Mouse (Mus musculus): ENCODE data around the gene Pls1. TPM values are rescaled to one million over a fixed set of nuclear protein-coding genes. Genes with fewer than 3 reads are reported as not detected.

Pls1 gene
- polyA plus RNA-seq, 1 experiment from 2014 or later: 2.6 TPM

- Histone ChIP-seq H3K4me1 (no peaks in the 10 kb centered on the region), H3K9ac (replicated peaks) (no peak overlapping the region), H3K27ac (replicated peaks) (no peak overlapping the region), H3K27me3 (replicated peaks) (no peaks in the 10 kb centered on the region), H3K36me3 (no peaks in the 10 kb centered on the region), H3K9me3 (replicated peaks) (no peaks in the 10 kb centered on the region), H3K4me2 (no peak overlapping the region), H3K4me3 (replicated peaks) (no peak overlapping the region)
- no peak for ATAC-seq (ENCODE audit: low FRiP score)
- WGBS: 79% methylated on average over 3 of the region's 3 CpGs
These were observed 10.3 kb downstream of the Pls1 start for GRCm38 (mm10) chr9:95834799-95835198.

GRCm38 (mm10) chr9:95832758-95833157, 12.4 kb downstream of the Pls1 start:
- H3K4me3 ChIP-seq (replicated peaks): no peak overlapping the region
- no peak overlapping the region for H3K27ac ChIP-seq (replicated peaks)
- no peaks in the 10 kb centered on the region for H3K4me1 ChIP-seq
- no peak for ATAC-seq (ENCODE audit: low FRiP score)
- no peaks in the 10 kb centered on the region for H3K36me3 ChIP-seq
- H3K9ac ChIP-seq (replicated peaks): no peak overlapping the region
- H3K9me3 ChIP-seq (replicated peaks): no peaks in the 10 kb centered on the region
- 95% methylated on average over 3 of the region's 3 CpGs for WGBS
- no peak overlapping the region for H3K4me2 ChIP-seq
- no peaks in the 10 kb centered on the region for H3K27me3 ChIP-seq (replicated peaks)

- Histone ChIP-seq H3K27ac (replicated peaks) (no peak overlapping the region), H3K4me3 (replicated peaks) (no peak overlapping the region), H3K4me2 (no peak overlapping the region), H3K4me1 (no peaks in the 10 kb centered on the region), H3K36me3 (no peaks in the 10 kb centered on the region), H3K9ac (replicated peaks) (no peak overlapping the region), H3K27me3 (replicated peaks) (no peaks in the 10 kb centered on the region), H3K9me3 (replicated peaks) (no peaks in the 10 kb centered on the region)
- WGBS: 96% methylated on average over 5 of the region's 5 CpGs
- ATAC-seq (ENCODE audit: low FRiP score): no peak
These were observed 17.5 kb downstream of the Pls1 start for GRCm38 (mm10) chr9:95827565-95827964.

DNA sequence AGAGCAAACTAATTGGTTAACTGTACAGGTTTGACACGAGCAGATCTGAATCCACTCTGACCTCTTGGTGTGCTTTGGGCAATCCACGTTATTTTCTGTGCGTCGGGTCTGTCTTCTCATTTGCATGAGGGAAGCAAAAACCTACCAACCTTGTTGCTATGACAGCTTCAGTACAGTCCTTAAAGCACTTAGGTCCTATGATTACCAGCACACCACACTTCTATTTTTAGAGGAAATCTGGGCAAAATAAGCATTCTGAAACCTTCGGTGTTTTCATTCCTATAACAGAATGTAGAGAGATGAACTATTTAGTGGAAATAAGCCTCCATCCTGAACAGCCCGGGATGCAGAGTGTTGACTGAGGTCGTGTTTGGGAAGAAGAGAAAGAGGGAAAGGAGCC, 22.6 kb downstream of the Pls1 start:
- Histone ChIP-seq H3K9me3 (replicated peaks) (no peaks in the 10 kb centered on the region), H3K27me3 (replicated peaks) (no peaks in the 10 kb centered on the region), H3K4me2 (no peak overlapping the region), H3K9ac (replicated peaks) (no peak overlapping the region), H3K4me1 (no peaks in the 10 kb centered on the region), H3K27ac (replicated peaks) (no peak overlapping the region), H3K36me3 (no peaks in the 10 kb centered on the region), H3K4me3 (replicated peaks) (no peak overlapping the region)
- 82% methylated on average over 7 of the region's 7 CpGs for WGBS
- ATAC-seq (ENCODE audit: low FRiP score): no peak

DNA sequence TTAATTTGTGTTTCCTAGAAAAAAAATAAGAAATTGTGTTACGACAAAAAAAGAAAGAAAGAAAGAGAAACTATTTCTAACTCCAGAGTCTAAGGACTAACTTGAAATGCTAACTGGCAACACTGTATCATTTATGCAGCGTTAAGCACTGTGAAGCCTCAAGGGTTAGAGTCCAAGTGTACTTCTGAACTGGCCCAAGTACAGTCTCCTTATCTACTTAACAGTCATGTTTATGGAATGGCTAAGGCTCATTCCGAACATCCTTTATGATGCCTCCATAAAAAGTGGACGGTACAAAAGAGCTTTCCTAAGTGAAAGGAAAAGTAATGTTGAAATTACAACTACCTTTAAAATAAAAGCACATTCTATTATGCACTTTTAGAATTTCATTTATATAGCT, 29.4 kb downstream of the Pls1 start:
- no peaks in the 10 kb centered on the region for H3K27me3 ChIP-seq (replicated peaks)

DNA sequence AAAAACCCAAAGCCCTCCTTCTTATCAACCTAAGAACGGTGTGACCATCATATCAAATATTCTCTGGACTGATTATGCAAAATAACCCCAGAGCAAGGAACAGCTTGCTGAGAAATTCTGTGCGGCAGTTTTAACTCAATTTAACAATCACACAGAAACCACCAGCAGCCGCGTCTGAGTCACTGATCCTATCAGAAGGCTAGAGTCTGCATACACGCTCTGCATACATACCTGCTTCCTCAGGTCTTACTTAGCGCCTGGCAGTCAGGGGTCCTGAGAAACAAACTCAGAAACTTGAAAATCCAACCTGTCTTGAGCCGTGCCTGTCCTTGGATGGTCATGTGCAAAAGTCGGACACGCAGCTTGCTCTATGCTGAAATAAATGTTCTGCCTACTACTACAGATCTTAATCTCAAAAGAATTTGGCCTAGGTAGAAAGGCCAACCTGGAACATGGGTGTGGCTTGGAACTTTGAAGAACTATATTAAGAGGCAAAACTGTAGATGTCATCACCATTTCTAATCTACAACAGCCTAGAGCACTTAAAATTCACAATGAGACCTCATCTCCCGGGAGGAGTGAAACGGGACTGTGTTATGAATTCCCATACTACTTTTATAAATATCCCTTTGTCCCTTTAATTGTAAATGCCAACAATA, 30.0 kb downstream of the Pls1 start:
- no peak overlapping the region for H3K4me2 ChIP-seq
- H3K9me3 ChIP-seq (replicated peaks): no peaks in the 10 kb centered on the region
- H3K27ac ChIP-seq (replicated peaks): no peak overlapping the region
- no peak for ATAC-seq (ENCODE audit: low FRiP score)
- H3K9ac ChIP-seq (replicated peaks): no peak overlapping the region
- H3K4me3 ChIP-seq (replicated peaks): no peak overlapping the region
- peaks cover 8% of the 10 kb centered on the region; the same call in 1 of the 2 replicates for H3K4me1 ChIP-seq
- no peaks in the 10 kb centered on the region for H3K36me3 ChIP-seq
- no peaks in the 10 kb centered on the region for H3K27me3 ChIP-seq (replicated peaks)
- 83% methylated on average over 11 of the region's 11 CpGs for WGBS

More for the DNA sequence above, 29.4 kb downstream of the Pls1 start:
- Histone ChIP-seq H3K4me3 (replicated peaks) (no peak overlapping the region), H3K36me3 (no peaks in the 10 kb centered on the region), H3K4me2 (no peak overlapping the region), H3K9me3 (replicated peaks) (no peaks in the 10 kb centered on the region), H3K9ac (replicated peaks) (no peak overlapping the region), H3K4me1 (peaks cover 8% of the 10 kb centered on the region; the same call in 1 of the 2 replicates), H3K27ac (replicated peaks) (no peak overlapping the region)
- 80% methylated on average over 4 of the region's 4 CpGs for WGBS
- ATAC-seq (ENCODE audit: low FRiP score): no peak

DNA sequence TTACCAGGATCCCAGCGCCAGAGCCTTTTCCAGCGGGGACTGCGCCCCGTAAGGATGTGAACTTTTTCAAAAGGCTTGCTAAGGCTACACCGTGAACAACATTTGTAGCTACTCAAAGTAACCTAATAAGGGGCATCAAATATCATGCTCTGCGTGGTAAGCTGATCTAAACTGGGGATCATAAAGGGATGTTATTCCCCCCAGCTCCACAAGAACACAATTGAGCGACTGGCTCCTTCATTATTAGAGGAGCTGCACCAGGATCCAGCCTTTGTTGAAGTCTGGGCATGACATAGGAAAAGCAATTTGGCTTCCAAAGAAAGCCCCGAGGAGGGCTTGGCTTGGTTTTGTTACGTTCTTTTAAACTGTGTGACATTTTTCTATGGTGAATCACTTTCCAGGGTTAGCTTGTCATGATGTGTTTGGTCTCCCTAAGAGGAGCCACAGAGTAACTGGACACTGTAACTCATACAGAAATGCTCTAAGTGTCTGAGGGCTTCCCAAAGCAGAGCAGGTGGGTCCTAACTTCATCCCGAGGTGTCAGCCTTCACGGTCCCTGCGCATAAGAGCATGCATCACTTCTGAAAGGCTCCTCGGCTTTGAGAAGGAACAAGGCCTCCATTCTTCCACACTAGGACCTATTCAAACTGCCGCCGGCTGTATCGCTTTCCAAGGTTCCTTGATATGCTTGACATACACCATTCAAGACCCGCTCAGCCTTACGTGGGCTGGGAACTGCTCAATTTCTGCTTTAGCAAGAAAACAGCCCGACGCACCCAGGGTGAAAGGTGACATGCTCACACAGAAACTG, 31.2 kb downstream of the Pls1 start:
- no peak for ATAC-seq (ENCODE audit: low FRiP score)
- H3K4me2 ChIP-seq: peak overlapping the region; percentile 4; the same call in 1 of the 2 replicates
- 31% methylated on average over 20 of the region's 20 CpGs for WGBS
- H3K9me3 ChIP-seq (replicated peaks): no peaks in the 10 kb centered on the region
- H3K27ac ChIP-seq (replicated peaks): no peak overlapping the region
- H3K9ac ChIP-seq (replicated peaks): no peak overlapping the region
- peaks cover 8% of the 10 kb centered on the region; the same call in 1 of the 2 replicates for H3K4me1 ChIP-seq
- H3K27me3 ChIP-seq (replicated peaks): no peaks in the 10 kb centered on the region
- no peak overlapping the region for H3K4me3 ChIP-seq (replicated peaks)
- H3K36me3 ChIP-seq: no peaks in the 10 kb centered on the region

DNA sequence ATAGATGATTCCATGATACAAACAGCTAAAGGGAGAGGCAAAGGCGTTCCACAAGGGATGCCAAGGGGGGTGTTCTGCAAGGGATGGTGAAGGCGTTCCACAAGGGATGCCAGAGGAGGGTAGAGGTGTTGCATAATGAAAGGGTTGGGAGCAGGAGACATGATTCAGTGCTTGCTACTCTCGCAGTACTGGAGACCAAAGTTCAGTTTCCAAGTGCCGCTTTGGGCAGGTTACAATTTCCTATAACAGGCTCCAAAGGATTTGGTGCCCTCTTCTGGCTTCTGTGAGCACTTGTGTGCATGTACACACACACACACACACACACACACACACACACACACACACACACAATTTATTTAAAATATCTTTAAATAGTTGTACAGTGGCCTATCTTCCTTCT, 33.3 kb downstream of the Pls1 start:
- Histone ChIP-seq H3K36me3 (no peaks in the 10 kb centered on the region), H3K4me2 (no peak overlapping the region), H3K27ac (replicated peaks) (no peak overlapping the region), H3K27me3 (replicated peaks) (no peaks in the 10 kb centered on the region), H3K4me3 (replicated peaks) (no peak overlapping the region), H3K9me3 (replicated peaks) (no peaks in the 10 kb centered on the region), H3K9ac (replicated peaks) (no peak overlapping the region), H3K4me1 (peaks cover 8% of the 10 kb centered on the region; the same call in 1 of the 2 replicates)
- ATAC-seq (ENCODE audit: low FRiP score): no peak
- 96% methylated on average over 4 of the region's 4 CpGs for WGBS

- no peak for ATAC-seq (ENCODE audit: low FRiP score)
- Histone ChIP-seq H3K4me3 (replicated peaks) (no peak overlapping the region), H3K4me2 (no peak overlapping the region), H3K27ac (replicated peaks) (no peak overlapping the region), H3K9me3 (replicated peaks) (no peaks in the 10 kb centered on the region), H3K36me3 (no peaks in the 10 kb centered on the region), H3K9ac (replicated peaks) (no peak overlapping the region), H3K4me1 (peaks cover 8% of the 10 kb centered on the region; the same call in 1 of the 2 replicates), H3K27me3 (replicated peaks) (no peaks in the 10 kb centered on the region)
- WGBS: 74% methylated on average over 4 of the region's 4 CpGs
These were observed 35.5 kb downstream of the Pls1 start for GRCm38 (mm10) chr9:95809596-95809995.

- 86% methylated on average over 12 of the region's 12 CpGs for WGBS
These were observed 39.7 kb downstream of the Pls1 start for GRCm38 (mm10) chr9:95805449-95805848.

GRCm38 (mm10) chr9:95803783-95804182, 41.3 kb downstream of the Pls1 start:
- WGBS: 89% methylated on average over 3 of the region's 3 CpGs
- H3K9ac ChIP-seq (replicated peaks): no peak overlapping the region
- no peaks in the 10 kb centered on the region for H3K4me1 ChIP-seq
- H3K36me3 ChIP-seq: no peaks in the 10 kb centered on the region
- H3K27ac ChIP-seq (replicated peaks): no peak overlapping the region
- no peaks in the 10 kb centered on the region for H3K9me3 ChIP-seq (replicated peaks)
- no peak overlapping the region for H3K4me2 ChIP-seq
- no peaks in the 10 kb centered on the region for H3K27me3 ChIP-seq (replicated peaks)
- no peak for ATAC-seq (ENCODE audit: low FRiP score)
- no peak overlapping the region for H3K4me3 ChIP-seq (replicated peaks)

More at GRCm38 (mm10) chr9:95805449-95805848, 39.7 kb downstream of the Pls1 start:
- no peaks in the 10 kb centered on the region for H3K27me3 ChIP-seq (replicated peaks)
- no peak overlapping the region for H3K4me3 ChIP-seq (replicated peaks)
- H3K9ac ChIP-seq (replicated peaks): no peak overlapping the region
- no peak overlapping the region for H3K4me2 ChIP-seq
- no peaks in the 10 kb centered on the region for H3K36me3 ChIP-seq
- H3K4me1 ChIP-seq: no peaks in the 10 kb centered on the region
- ATAC-seq (ENCODE audit: low FRiP score): no peak
- H3K9me3 ChIP-seq (replicated peaks): no peaks in the 10 kb centered on the region
- no peak overlapping the region for H3K27ac ChIP-seq (replicated peaks)

All from neural tube, embryonic 15.5 days (tissue).